Mouse (Mus musculus) kidney, adult 2 months (tissue): ENCODE results near the gene Uvrag.

ENCODE experiments used
- CTCF ChIP-seq: fragments of 200-500 bp; conservative IDR thresholded peaks from 2 replicates; pipeline ENCODE4 v1.5.1; 2011; ENCODE audit warnings: low read depth, mild to moderate bottlenecking, control low read depth, low read length, moderate library complexity, mixed read lengths; ENCODE audit not compliant: insufficient read depth, insufficient read length
- POLR2A ChIP-seq: fragments of 200-500 bp; IDR thresholded peaks from one replicate; pipeline ENCODE4 v1.6.1; 2011; ENCODE audit warnings: low read depth, low read length, control low read depth

DNA sequence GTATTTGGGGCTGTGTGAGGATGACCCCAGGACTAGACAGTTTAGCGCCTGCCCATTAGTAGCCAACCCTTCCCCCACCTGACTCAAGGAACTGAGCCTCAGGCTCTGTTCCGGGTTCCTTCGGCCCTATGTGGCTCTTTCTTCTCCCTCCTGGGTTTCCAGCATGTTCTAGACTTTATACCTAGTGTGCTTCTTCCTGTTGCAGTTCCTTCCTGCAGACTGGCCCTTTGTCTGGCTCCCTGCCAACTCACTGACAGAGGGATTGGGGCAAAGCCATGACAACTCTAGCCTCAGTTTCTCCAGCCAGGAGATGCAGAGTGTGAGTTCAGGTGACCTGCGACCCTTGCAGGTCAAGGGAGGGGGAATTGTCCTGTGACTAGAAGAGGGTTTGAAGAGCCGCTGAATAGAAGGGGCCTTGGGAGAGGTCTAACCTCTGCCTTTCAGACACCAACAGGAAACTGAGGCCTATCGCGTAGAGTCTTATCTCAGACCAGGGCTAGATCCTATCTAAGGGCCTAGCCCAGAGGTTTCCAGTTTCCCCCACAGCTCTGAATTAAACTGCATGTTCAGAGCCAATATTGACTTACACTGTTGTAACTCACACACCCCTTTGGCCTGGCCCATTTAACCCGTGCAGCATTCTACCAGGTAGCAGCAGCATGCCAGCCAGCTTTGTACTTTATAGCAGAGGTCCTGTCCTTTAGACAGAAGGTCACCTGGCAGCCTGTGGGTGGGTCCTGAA lies 291.9 kb downstream of the Uvrag start:
- TF ChIP-seq CTCF: no peak
- TF ChIP-seq POLR2A: no peak
